Mouse (Mus musculus) heart, adult 8-10 months (tissue): ENCODE measurements around the gene Cubn. TPM values are rescaled to one million over a fixed set of nuclear protein-coding genes. Genes with fewer than 3 reads are reported as not detected.

Experiments
- DNase-seq: peaks from one replicate; pipeline ENCODE4 v3.0.0; 2022; ENCODE audit warnings: low spot score
- total RNA-seq, 4 experiments: library from RNA; stranded (reverse); gene quantifications; 2 replicates each; pipeline ENCODE4 v1.2.4; 2022

Gene Cubn
- total RNA-seq, 4 experiments from 2014 or later, result 0.95 to 1.4 (median 1.1) TPM

DNA sequence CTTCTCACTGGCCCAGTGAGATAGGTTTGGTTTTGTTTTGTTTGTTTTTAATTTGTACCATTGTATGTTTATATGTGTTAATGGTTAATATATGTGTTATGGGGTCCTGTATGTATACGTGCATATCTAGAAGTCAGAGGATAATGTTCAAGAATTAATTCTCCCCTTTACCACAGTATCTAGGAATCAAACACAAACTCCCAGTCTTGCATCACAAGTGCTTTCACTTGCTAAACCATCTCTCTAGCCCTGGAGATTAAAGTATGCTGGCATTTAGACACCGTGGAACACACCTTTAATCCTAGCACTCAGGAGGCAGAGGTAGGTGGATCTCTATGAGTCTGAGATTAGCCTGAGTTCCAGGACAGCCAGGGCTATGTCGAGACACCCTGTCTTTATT is 83.3 kb downstream of the Cubn start:
- no peak for DNase-seq

DNA sequence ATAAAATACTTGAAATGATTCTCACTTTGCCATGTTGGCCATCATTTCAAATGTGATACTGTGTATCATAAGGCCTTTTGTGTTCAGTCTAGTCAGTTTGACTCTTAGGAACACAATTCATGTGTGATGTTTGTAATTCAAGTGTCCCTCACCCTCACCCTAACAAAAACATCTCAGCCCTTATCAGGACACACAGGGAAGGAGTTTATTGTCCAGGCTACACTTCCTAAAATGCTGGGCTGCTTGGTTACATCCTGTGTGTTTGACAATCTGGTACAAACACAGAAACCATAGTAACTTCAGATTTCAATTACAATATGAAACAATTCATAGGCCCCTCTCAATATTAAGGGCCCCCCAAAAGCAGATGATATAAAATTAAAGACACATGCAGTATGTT is 83.9 kb downstream of the Cubn start:
- no peak for DNase-seq

DNA sequence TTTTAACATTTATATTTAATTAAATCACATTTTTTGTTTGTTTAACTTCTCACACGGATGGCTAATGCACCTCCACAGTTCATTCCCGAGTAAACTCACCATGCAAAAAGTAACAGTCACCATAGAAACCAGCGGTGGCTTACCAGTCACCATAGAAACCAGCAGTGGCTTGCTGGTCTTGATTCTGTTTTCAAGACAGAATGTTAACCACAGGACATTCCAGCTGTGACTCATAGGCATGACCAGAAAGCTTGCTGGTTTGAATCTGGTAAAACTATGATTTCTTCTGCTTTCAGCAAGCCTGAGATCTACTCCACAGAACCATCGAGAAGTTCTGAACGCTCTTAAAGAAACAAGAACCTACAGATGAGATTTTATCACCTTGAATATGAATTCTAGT is 84.3 kb downstream of the Cubn start:
- peak; percentile 63 for DNase-seq

GRCm38 (mm10) chr2:13404986-13405678 is 86.5 kb downstream of the Cubn start:
- DNase-seq, result no peak

DNA sequence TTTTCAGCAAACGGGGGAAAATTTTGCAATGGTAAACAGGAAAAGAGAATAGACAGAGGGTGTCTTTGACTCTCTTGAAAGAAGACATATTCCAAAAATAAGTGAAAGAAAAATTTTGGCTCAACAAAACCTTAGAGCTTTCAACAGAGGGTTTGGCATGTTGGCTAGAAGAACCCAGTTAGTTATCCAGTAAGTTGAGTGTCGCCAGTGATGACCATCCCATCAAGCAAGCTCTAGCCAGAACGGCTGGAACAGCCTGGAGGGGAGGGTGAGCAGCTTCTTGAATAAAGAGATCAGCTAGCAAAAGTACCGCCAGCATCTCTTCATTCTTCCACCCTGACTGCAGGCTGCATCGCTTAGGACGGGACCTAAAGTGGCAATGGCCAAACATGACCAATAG is 90.8 kb downstream of the Cubn start:
- DNase-seq, result no peak

GRCm38 (mm10) chr2:13399480-13400072 is 92.0 kb downstream of the Cubn start:
- DNase-seq, result no peak

DNA sequence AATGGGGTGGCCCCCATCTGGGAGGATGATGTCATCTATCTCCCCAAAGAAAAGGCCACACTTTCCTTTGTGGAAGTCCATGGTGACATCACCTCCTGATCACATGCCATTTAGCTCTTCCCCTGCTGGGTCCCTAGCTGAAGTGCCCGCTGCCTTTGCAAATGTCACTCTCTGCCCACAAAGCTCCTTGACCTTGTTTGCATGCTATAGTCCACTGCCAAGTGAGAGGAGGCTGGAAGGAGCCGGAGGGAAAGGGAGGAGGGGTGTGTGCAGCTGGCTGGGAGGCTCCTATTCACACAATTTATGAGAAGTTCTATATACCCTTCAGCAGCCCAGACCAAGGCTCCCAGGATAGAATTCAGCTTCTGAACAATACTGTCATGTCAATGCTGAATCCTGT is 92.7 kb downstream of the Cubn start:
- peak; percentile 78 for DNase-seq

- DNase-seq, result no peak
Measured at GRCm38 (mm10) chr2:13398551-13398950, 93.1 kb downstream of the Cubn start.

DNA sequence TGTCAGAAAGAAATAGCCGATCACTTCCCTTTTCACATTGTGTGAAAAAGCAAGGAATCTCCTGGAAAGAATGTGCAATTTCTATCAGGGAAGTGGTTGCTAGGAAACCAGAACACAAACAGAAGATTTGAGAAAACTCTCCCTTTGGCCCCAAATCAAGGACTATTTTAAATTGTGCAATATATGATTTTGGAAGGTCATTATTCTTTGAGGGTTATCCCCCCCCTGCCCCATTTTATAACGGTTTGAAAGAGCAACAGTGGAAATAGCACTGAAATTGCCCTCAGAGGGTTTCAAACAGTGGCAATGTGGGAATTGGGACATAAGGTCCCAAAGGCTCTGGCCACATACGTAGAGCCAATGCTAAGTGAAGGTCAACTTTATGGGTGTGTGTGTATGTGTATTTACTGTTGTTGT is 95.5 kb downstream of the Cubn start:
- DNase-seq, result peak; percentile 78

GRCm38 (mm10) chr2:13391018-13391417 is 100.6 kb downstream of the Cubn start:
- peak; percentile 77 for DNase-seq

- DNase-seq, result no peak
Measured at GRCm38 (mm10) chr2:13386631-13387030, 105.0 kb downstream of the Cubn start.

- DNase-seq, result no peak
Measured at GRCm38 (mm10) chr2:13385542-13386345, 105.9 kb downstream of the Cubn start.

- peak; percentile 81 for DNase-seq
Measured at GRCm38 (mm10) chr2:13384775-13385541, 106.7 kb downstream of the Cubn start.

- no peak for DNase-seq
Measured at GRCm38 (mm10) chr2:13376166-13376565, 115.4 kb downstream of the Cubn start.

DNA sequence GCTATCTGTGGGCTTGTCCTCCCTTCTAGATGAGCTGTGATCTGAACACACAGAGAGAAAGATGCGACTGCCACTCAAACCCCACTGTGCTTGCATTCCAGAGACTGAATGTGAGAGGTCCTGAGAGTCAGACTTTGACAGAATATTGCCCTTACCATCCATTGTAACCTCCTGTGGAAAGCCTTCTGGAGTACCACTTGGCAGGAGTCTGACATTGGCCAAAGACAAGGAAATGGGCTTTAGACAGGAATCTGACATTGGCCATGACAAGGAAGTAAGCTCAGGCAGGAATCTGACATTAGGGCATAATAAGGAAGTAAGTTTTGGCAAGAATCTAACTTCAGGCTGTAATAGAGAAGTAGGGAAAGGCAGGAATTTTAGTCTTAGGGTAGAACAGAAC is 118.3 kb downstream of the Cubn start:
- no peak for DNase-seq

GRCm38 (mm10) chr2:13372825-13373224 is 118.8 kb downstream of the Cubn start:
- DNase-seq, result no peak

DNA sequence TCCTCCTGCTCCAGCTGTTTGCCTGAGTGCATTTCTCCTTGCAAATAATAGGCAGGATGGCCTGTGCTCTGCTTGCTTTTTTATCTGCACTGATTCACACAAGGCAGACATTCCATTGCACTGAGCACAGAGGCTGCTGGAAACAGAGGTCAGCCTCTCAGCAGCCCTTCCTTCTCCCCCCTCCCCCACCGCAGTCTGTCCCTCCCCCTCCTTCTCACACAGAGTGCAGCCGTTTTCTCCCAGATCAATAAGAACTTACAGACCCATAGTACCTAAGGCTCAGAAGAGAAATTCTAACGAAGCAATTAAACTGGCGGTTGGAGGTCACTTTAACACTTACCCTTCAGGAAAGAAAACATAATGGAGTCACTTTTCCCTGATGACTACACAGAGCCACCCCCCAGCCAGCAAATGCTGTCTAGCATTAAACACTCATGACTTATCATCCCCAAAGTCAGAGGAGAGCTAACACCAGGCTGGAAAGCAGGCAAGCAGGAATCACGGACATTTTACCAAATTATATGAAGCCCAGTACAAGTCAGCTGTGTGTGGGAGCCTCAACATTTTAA is 119.3 kb downstream of the Cubn start:
- DNase-seq, result peak; percentile 74

DNA sequence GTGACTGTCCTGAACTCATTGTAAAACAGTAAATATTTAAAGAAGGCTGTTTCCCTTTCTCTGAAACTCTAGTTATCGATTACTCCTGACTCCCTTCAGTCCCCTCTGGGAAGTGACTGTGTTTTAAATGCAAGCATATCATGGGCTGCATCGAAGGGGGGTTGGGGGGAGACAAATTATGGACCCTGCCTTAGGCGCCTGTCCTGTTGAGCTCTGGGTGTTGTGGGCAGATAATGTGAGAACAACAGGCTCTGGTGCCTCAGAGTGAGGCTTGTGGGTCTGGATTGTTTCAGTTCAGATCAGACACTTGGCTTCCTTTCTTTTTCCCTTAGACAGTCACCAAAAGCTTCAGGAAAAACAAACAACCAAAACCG is 119.8 kb downstream of the Cubn start:
- DNase-seq, result peak; percentile 57

DNA sequence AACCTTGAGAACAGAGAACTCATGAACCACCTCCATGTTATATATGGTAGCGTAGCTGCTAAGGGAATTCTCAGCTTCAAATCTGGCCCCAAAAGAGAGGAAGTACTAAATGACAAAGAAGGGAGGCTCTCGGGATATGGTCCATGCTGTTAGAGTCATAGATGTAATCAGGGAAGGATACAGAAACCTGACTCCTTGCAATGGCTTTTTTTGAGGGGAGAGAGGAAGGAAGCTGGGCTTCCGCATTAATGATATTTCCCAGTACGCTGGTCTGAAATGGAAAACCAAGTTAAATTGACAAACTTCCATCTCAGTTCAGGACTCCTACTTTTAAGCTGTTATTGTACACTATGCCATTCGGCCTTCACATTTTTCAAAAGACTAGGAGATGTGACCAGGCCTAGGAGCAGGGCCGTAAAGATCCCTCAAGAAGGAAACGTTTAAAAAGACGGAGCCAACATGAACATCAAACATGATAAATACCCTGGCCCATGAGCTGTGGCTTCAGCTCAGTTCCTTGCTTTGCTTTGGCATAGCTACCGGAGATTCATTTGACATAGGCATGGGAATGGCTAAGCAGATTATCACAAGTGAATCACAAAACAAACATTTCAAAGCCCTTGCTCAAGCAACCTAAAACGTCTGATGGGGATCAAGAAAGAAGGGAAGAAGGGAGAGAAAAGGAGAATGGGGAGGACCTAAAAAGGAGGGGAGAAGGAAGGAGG is 120.4 kb downstream of the Cubn start:
- DNase-seq, result peak; percentile 40

DNA sequence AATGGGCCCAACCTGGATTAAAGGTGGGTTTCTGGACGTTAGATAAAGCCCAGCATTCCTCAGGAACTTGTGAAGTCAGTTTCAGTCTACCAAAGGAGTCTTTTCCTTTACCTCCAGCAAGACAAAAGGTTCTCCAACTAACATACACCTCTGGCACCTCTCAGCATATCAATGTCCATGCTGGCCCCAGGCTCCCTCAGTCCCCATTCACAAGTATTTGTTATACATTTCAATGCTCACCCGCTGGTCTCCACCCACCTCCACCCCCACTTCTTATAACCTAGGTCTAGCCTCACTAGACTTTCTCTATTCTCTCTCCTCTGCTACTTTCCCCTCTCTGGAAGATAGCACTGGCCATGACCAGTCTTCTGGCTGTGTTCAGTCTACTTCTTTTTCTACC is 121.1 kb downstream of the Cubn start:
- DNase-seq, result no peak

DNA sequence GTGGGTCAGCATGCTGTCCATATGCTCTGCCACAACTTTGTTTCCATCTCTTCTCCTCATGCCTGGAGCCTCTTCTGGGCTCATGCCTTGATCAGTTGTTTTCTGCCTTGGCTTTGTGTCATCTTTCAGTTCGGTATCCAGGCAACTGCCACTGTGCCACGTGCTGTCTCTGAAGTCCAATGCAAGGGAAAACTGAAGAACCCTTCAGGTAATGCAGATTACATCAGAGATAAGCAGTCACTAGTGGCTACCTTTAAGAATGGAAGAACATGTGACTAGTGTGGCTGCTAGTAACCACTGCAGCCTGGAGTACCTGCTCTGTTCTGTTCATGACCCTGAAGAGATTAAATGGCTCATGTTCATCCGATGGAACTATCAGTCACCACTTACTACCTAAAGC is 123.1 kb downstream of the Cubn start:
- no peak for DNase-seq
